Mouse (Mus musculus): ENCODE measurements around the gene Gnptg.

The Gnptg gene

DNA sequence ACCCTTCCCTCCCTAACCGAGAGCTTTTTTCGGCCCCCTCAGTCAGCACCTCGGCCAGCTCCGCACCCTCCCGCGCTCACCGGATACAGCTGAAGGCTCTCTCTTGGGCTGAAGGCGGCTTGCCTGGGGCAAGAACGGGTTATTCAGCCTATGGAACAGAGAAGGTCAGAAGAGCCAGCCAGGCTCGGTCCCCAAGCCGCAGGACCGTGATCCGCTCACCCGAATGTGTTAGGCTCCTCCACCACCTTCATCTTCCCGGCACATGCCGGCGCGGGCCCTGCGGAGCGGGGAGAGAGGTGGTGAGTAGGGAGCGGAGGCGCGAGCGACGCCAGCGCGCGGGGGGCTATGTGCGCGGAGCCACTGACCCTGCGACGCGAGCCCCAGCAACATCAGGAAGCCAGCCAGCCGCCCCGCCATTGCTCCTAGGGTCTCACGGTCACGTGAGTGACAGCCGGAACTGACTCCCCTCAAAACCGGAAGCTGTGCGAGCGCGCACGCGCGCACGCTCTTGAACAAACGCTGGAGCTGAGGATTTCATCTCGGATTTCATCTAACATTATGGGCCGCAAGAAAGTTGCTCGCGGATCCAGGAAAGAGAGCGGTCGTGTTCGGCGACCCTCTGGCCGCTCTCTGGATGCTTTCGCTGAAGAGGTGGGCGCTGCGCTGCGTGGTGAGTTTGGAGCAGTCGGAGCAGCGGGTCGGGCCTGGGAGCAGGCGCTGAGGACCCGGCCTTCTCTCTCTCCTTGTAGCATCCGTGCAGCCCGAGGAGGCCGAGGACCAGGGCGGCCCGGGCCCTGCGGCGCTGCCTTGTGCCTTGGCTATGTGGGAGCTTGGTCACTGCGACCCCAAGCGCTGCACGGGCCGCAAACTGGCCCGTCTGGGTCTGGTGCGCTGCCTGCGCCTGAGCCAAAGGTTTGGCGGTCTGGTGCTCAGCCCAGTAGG, at the start of gene Gnptg, which contains the start of gene Tsr3:
Gene Gnptg, minus strand, starts transcription at position 430 of the 942 bp plus-strand sequence.
Gene Tsr3, plus strand, starts transcription at position 476 of the 942 bp plus-strand sequence.
- DNase-seq (ENCODE audit: extremely low spot score, low read depth, low spot score): peak; percentile 95

DNA sequence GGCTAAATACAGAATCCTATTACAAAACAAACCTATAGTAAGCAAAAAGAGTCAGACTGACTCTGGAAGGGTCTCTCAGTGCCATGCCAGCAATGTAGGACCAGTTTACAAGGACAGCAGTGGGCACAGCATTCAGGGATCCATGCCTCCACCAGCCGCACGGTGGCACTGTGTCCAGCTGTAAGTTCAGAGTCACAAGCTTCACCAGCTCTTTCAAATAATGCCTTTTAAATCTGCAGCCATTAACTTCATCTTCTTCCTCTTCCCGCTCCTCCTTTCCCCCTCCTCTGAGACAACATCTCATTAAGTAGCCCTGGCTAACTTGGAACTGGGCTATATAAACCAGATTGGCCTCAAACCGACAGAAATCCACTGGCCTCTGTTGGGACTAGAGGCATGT, 48.9 kb upstream of the Gnptg start:
- no peak for DNase-seq (ENCODE audit: extremely low spot score, low read depth, low spot score)

DNA sequence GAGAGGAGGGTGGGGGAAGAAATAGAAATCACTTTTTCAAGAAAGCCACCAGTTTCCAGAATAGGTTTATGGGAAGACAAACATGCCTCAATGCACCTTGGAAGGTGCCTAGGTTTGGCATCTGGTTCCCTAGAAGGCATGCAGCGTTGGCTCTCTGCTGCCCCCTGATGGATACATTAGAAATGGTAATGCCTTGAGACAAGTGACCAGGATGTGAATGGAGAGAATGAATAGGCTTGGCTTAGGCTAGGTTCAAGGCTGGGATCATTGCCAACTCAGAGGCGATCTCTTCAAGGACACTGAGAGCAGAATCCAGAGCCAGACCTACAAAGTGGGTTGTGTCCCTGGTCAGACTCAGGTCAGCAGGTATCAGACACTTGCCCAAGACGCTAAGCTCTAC, 45.1 kb upstream of the Gnptg start:
- DNase-seq (ENCODE audit: extremely low spot score, low read depth, low spot score): peak; percentile 63

DNA sequence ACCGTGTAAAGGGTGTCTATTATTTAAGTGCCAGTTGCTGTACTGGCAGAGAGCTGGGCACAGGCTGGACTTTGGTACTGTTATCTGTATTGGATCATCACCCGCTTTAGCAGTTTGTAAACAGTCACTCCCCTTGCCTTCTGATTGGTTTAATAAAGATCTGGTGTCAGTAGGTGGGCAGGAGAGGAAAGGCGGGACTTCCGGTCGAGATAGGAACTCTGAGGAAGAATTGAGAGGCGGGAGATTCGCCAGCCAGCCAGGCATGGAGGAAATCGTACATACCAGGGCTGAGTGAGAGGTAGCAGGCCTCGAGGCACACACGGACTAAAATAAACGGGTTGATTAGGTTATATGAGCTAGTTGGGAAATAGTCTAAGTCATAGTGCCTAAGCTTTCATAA, 42.2 kb upstream of the Gnptg start:
- no peak for DNase-seq (ENCODE audit: extremely low spot score, low read depth, low spot score)

DNA sequence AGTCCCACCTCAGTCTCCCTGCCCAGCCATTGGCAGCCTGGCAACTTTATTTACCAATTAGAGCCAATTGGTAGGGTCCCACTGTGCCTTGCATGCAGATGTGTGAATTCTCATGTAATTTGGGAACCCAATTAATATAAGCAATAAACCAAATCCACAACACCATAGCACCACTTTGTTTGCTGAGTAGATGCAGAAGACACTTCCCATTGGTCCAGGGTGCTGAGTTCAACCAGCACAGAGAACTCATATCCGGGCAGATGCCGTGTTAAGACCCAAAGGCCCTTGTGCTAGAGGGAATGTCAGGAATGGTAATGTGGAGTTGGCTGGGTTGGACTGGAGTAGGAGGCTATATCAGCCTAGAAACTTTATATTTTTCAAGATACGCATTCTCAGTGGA, 35.9 kb upstream of the Gnptg start:
- DNase-seq (ENCODE audit: extremely low spot score, low read depth, low spot score): no peak

DNA sequence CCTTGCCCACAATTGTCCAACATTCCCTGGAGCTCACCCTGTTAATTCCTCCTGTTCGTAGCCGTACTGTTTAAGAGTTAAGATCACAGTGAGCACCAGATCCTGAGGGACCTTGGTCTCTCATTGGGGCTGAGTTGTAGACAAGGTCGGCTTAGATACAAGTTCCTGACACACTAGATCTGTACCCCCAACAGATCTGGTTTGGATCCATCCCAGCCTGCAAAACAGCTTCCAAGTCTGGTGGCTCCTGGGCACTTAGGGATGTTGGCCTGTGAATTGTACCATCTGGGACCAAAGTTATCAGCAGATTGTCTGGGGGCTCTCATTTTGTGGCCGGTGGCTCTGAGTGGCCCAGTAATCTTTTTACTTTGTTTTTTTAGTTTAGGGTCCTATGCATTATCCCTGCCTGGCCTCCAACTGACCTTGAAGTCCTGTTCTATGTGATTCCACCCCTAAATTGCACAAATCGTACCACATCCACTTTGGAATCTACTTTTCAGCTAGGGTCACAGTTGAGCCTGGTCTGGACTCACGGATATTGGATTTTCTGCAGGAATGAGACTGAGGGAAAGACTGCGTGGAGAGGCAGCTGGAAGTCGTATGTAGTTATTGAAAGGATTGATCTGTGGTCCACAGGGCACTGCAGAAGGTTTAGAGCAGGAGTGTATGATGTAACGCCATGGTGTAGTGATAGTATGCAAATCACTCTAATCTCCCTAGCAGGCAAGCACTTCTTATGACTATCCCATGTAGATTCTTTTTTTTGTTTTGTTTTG, 34.8 kb upstream of the Gnptg start, which contains the start of gene Ube2i:
Gene Ube2i, minus strand, starts transcription at position 52 of the 776 bp plus-strand sequence.
- no peak for DNase-seq (ENCODE audit: extremely low spot score, low read depth, low spot score)

DNA sequence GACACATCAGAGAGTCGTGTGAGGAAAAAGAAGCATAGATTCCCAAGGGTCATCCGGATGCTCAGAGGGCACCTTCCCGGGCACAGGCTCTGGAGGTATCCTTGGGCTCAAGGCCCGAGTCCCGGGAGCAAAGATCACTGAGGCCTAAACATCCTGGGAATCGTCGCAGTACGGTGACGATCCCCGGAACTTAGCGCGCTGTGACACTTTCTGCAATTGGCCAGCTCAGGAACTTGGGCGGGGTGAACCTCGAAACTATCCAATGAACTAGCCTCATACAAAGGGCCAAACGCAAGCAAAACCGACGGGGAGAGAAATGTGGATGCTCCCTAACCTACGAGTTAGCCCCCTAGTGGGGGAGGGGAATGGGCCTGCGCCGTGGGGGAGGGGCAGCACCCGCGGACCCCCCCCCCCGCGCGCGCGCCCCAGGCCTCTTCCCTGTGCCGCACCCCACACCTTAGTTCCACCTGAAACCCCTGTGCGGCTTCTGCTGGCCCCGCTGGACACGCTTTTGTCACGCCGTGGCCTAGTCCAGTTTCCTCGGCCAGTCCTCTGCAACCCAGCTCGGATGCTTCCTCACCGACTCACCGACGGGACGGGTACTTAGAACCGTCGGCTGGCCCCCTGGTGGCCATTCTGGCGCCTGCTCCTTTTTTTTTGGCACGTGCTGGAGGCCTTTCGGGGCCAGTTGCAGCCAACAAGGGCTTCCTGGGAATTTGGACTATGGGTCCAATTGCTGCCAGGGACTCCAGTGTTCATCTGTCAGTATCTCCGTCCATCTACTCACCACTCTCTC, 34.0 kb upstream of the Gnptg start:
- peak; percentile 100 for DNase-seq (ENCODE audit: extremely low spot score, low read depth, low spot score)

DNA sequence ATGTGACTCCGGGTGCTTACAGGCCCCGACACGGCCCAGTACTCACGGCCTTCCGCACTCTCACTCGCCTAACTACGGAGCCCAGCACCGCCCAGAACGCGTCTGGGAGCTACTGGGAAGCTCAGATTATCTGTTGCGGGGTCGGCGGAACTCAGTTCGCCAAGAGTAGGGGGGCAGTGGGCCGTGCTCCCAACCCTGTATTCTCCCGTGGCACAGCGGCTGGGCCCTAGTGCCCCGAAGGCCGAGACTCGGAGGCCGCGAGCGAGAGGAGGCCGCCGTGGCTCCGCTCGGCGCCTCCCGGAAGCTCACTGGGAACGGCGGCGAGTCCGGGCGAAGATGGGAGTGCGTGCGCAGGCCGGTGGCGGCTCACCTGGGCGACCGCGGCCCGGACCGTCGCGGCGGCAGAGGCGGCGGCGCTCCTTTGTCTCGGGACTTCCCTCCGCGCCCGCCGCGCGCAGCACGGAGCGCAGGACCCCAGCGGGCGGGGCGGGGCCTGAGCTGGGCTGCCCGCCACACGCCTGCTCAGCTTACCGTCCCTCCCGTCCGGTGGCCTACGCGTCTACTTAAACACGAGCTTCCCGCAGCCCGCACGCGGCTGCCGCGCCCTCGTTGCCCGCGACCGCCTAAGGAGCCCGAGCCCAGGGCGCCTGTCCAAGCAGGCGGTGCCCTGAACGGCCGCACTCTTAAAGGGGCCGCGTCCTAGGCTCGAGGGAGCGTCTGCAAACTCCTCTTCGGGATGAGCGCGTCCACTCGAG, 33.2 kb upstream of the Gnptg start:
- no peak for DNase-seq (ENCODE audit: extremely low spot score, low read depth, low spot score)

DNA sequence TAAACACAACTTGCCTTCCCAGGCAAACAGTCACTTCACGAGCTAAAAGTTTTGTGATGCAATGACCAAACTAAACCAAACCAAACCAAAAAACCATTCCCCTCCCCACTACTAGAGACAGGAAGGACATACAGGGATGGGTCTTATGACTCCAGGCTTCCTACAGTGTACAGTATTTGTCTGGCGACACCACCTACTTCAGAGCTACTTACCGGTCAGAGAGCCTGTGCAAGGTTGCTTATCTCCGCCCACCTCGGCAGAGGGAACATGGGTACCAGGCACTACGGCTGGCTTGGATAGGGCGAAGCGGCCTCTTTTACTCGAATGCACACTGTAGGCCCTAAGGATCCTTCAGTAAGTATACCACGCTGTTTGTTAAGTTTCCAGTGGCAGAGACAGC, 32.4 kb upstream of the Gnptg start:
- DNase-seq (ENCODE audit: extremely low spot score, low read depth, low spot score): no peak

DNA sequence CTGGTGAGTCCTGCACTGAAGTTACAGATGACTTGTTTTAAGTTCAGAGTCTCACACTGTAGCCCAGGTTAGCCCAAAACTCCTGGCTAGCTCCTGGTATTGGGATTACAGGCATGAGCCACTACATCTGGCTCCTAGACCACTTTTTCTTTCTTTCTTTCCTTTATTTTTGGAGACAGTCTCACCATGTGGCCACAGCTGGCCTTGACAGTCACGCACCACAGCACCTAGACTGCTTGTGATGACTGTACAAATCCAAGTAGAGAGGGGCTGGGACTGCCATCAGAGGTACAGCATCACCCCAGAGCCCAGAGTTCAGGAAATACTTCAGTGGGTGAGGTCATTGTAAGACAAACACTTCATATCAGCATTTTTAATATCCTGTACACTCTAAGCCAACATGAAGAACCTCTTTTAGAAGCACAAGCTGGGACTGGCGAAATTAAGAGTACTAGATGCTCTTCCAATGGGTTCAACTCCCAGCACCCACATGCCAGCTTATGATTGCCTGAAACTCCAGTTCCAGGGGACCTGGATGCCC, 30.9 kb upstream of the Gnptg start:
- DNase-seq (ENCODE audit: extremely low spot score, low read depth, low spot score): no peak

DNA sequence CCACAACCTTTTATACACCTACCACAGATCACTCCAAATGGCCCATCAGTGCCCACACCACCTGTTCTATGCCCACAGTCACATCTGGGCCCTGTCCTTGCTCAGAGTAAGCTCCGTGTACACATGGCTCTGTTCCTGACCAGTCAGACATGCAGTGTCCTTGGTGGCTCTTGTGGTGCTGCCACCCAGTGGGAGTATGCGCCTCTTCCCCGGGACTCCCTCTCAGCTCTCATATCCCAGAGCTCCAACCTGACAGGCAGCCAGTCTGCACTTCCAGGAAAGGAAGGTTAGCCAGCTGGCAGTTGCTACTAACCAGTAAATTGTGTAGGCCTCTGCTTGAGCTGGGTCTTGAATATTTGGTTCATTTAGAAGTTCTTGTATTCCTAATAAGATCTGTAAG, 24.5 kb upstream of the Gnptg start:
- no peak for DNase-seq (ENCODE audit: extremely low spot score, low read depth, low spot score)

DNA sequence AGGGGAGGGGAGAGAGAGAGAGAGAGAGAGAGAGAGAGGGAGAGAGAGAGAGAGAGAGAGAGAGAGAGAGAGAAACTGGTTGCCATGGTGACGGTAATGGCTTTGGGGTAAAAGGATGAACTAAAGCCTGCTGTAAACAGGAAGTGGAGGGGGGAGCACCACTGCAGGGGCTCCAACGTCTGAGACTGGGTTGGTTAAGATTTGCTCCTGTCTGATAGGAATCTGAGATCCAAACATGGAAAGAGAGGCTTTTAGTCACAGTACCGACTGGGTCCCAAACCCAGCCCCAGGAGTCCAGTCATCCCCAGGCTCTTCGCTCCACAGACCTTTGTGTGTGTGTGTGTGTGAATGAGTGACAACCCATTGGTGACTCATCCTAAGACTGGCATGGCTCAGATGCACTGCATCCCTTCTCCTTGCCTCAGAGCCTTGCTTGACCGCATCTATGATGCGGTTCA, 17.9 kb upstream of the Gnptg start:
- no peak for DNase-seq (ENCODE audit: extremely low spot score, low read depth, low spot score)

DNA sequence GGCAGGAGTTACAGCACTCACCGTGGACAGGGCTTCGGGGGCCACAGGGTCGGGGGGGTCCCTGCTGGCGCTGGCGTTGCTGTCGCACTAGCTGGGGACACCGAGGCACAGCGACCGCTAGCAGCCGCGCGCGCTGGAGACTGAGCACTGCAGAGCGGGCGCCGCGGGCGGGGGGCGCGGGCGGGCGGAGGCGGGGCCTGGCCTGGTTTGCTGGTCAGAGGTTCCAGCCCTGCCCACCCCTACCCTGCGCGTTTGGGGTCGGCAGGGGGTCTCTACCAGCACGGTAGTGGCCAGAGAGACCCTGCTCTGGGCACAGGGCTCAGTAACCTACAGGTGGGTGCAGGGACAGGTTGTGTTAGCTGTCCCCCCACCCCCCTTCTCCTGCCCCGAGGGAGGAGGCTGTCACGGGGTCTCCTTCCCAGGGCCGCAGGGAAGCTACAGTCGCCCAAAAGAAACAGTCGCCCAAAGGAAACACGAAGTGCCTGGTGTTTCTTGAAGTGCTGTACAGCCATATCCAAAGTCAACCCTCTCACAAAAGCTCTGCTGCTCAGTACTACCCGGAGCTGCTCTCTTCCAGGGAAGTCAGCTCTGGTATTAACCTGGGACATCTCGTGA, 16.3 kb upstream of the Gnptg start, which contains the start of gene Baiap3:
Gene Baiap3, minus strand, starts transcription at position 225 of the 615 bp plus-strand sequence.
- no peak for DNase-seq (ENCODE audit: extremely low spot score, low read depth, low spot score)

DNA sequence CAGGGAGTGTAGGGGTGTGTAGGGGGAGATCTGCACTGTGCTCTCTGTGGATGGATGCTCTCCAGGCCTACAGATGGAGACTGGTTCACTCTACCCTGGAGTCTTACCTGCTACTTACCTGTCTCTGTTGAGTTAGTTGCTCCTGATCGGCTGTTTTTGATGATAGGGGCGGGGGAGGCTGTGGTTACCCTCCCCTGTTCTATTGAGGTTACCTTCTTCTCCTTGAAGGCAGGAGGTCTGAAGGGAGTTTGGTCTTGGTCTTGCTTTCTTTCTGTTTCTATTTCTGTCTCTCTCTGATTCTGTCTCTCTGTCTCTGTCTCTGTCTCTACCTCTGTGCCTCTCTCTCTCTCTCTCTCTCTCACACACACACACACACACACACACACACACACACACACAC, 15.2 kb upstream of the Gnptg start:
- no peak for DNase-seq (ENCODE audit: extremely low spot score, low read depth, low spot score)

DNA sequence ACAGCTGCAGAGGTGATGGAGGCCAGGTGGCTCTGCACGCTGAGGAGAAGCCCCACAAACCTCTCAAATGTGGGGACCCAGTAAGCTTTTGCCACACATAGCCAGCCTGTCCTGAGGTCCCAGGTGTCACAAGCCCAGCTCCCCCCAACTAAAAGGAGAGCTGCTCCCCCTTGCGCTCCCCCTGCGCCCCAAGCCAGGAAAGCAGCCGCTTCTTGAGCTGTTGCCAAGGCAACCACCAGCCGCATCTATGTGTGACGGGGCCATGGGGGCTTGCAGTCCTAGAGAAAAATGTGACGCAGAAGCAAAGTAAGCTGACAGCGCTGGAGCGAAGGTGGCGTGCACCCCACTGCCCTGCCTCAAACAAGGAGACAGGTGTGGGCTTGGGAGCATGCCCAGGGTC, 13.8 kb upstream of the Gnptg start:
- DNase-seq (ENCODE audit: extremely low spot score, low read depth, low spot score): no peak

DNA sequence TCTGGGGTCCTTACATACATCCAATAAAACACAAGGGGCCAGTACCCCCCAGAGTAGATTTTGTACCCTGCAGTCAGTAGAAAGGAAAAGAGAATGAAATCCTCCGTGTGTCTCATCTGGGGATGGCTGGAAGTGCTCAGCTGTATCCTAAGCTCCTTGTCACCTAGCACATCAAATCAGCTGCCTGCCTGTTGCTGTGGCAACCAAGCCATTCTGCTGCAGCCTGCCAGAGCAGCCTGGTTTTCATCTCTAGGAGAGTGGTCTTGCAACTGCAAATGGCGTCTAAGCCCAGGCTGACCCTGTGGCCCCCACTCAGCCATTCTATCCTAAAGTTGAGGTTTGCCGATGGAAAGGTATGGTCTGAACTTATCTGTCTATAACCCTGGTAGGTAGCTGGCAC, 12.7 kb upstream of the Gnptg start:
- no peak for DNase-seq (ENCODE audit: extremely low spot score, low read depth, low spot score)

DNA sequence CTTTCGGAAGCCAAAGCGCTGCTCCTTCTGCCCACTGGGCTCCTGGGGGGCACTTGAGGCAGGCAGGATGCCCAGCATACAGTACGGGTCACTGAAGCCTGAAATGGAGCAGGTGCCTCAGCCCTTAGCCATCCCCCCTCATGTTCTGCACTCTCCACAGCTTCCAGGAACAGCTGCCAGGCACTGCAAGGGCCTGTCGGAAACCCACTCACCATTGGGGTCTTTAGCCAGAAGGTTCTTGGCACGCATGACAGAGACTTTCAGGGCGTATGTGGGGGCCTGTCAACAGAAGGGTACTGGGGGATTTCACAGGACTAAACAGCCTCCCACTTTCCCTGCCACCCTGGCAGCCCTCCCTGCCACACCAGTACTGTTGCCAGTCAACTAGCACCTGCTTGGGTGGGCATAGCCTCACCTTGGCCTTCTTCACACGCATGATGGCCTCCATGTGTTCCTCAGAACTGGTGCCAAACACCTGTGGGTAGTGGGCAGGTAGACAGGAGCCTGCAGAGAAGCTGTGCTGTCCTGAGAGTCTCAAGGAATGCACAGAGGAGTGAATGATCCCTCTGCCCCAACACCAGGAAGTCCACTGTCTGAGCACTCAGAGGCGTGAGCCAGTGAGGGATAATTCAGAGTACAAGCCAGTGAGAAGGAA, 10.4 kb upstream of the Gnptg start:
- no peak for DNase-seq (ENCODE audit: extremely low spot score, low read depth, low spot score)

DNA sequence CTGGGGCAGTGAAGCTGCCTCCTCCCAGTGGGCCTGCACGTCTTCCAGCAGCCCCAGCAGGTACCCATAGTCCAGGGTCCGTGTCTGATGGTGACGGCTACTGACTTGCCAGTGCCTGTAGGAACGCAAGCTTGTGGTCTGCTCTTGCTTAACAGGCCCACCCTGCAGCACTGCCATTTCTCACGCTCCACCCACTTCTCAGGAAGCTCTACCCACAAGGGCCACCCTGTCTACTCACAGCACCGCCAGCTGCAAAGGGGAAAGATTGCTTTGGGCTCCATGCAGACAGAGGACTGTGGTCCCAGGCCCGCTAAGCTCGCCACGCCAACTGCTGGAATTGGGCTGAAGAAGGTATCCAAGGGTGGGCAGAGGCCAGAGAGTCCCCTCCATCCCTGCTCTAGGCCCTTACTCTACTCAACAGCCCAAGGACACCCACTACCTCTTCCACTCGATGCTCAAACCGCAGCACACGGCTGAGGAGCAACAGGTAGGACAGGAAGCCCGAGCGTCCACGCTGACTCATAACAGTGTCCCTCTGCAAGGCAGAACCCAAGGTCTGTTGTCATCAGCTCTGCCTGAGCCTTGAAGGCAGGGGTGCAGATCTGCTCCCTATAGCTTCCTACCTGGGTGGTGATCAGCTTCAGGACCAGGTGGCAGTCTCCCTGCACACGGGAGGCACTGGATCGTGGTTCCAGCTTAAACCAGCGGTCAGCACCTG, 8.3 kb upstream of the Gnptg start:
- DNase-seq (ENCODE audit: extremely low spot score, low read depth, low spot score): no peak

Measured in hindlimb bud, embryonic 11.5 days (tissue).